Mouse (Mus musculus) limb, embryonic 11.5 days (tissue): ENCODE data around the gene Iqck. TPM values are rescaled to one million over a fixed set of nuclear protein-coding genes. Genes with fewer than 3 reads are reported as not detected.

Experiments used
- ATAC-seq: fragments of 200-750 bp; cut with Nextera tagmentation; 2 replicates; pipeline ENCODE4 v1.8.0; 2017; ENCODE audit warnings: low read depth; ENCODE audit not compliant: insufficient number of reproducible peaks, low FRiP score, low TSS enrichment
- DNase-seq: peaks from one replicate; pipeline ENCODE4 v3.0.0-alpha.2; 2015; ENCODE audit warnings: low spot score
- H3K27ac ChIP-seq: fragments of 300-500 bp; sonication (generic); replicated peaks from 2 replicates; pipeline ENCODE4 v1.5.1; 2014; ENCODE audit warnings: low read depth, mild to moderate bottlenecking, low read length
- H3K27me3 ChIP-seq: fragments of 300-500 bp; sonication (generic); 2 replicates; pipeline ENCODE4 v1.6.1; 2014; ENCODE audit warnings: mild to moderate bottlenecking, low read length, mixed read lengths; ENCODE audit not compliant: control insufficient read depth, insufficient read depth
- H3K36me3 ChIP-seq: fragments of 300-500 bp; sonication (generic); 2 replicates; pipeline ENCODE4 v1.6.1; 2014; ENCODE audit warnings: mild to moderate bottlenecking, low read length, moderate library complexity, mixed read lengths; ENCODE audit not compliant: control insufficient read depth, insufficient read depth
- H3K4me1 ChIP-seq: fragments of 300-500 bp; sonication (generic); 2 replicates; pipeline ENCODE4 v1.6.1; 2014; ENCODE audit warnings: low read length, mixed read lengths; ENCODE audit not compliant: control insufficient read depth, insufficient read depth
- H3K4me2 ChIP-seq: fragments of 300-500 bp; sonication (generic); 2 replicates; pipeline ENCODE4 v1.6.1; 2014; ENCODE audit warnings: low read depth, mild to moderate bottlenecking, moderate library complexity; ENCODE audit not compliant: severe bottlenecking
- H3K4me3 ChIP-seq: fragments of 300-500 bp; sonication (generic); 2 replicates; pipeline ENCODE4 v1.5.1; 2014; ENCODE audit warnings: low read depth, low read length
- H3K9ac ChIP-seq: fragments of 300-500 bp; sonication (generic); 2 replicates; pipeline ENCODE4 v1.6.1; 2014; ENCODE audit warnings: mild to moderate bottlenecking, low read length
- H3K9me3 ChIP-seq: fragments of 300-500 bp; sonication (generic); 2 replicates; pipeline ENCODE4 v1.6.1; 2016; ENCODE audit warnings: low read length; ENCODE audit not compliant: control insufficient read depth
- WGBS: fragments of 180-500 bp; shearing (Covaris S2); extraction: QIAGEN DNeasy Blood & Tissue Kit; methylation state at CpG from one replicate; pipeline ENCODE4 v1.1.7; 2014; 5-methylcytosine and 5-hydroxymethylcytosine counted together
- polyA plus RNA-seq: library from polyadenylated mRNA; unstranded; fragments of >200 nt; fragmentation: Nextera tagmentation; extraction: Ambion mirVana; gene quantifications from 2 replicates; pipeline ENCODE4 v1.2.1, GENCODE M21; 2014

The Iqck gene
- polyA plus RNA-seq, 1 experiment from 2014 or later = 2.2 TPM

- no peak within 1 kb of the TSS for H3K27ac ChIP-seq
- under 1% methylated on average over 40 of the region's 46 CpGs for WGBS
Observed at GRCm38 (mm10) chr7:118855877-118856304, 339 bp downstream of the Iqck start, which contains the start of gene Knop1. Gene Knop1 (minus strand): TSS chr7:118856254.

DNA sequence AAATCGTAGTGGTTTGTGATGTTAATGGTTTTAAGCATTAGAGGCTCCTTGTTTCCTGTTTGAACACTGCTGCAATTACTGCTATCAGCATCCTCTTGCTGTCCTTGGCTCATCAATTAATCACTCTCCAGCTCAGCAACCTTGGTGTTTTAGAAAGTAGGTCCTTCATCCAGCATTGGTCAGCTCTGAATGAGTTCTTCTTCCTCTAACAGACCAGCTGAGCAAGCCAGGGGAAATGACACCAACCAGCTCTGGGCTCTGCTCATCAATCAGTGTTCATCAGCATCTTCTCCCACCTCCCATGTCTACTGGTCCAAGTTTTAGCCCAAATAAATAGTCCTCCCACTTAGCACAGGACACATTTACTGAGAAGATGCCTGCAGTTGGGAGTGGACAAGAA is 3.1 kb downstream of the Iqck start:
- H3K27ac ChIP-seq = no peak overlapping the region
- no peaks in the 10 kb centered on the region for H3K9me3 ChIP-seq
- no peaks in the 10 kb centered on the region; the same call in 1 of the 2 replicates for H3K36me3 ChIP-seq
- peaks cover 6% of the 10 kb centered on the region; the same call in 1 of the 2 replicates for H3K4me1 ChIP-seq
- WGBS = 83% methylated on average over 1 of the region's 1 CpGs
- no peak overlapping the region for H3K4me3 ChIP-seq
- no peak overlapping the region for H3K4me2 ChIP-seq
- H3K9ac ChIP-seq = no peak overlapping the region
- ATAC-seq = no peak
- DNase-seq = no peak
- no peaks in the 10 kb centered on the region for H3K27me3 ChIP-seq

More at GRCm38 (mm10) chr7:118855877-118856304, 339 bp downstream of the Iqck start, which contains the start of gene Knop1:
- no peak for DNase-seq
- peaks cover 9% of the 10 kb centered on the region; the same call in 1 of the 2 replicates for H3K36me3 ChIP-seq
- no peaks in the 10 kb centered on the region for H3K27me3 ChIP-seq
- peak within 1 kb of the TSS; percentile 77 for H3K9ac ChIP-seq
- H3K4me3 ChIP-seq = peak within 1 kb of the TSS; percentile 79
- H3K4me2 ChIP-seq = peak within 1 kb of the TSS; percentile 77
- H3K9me3 ChIP-seq = no peaks in the 10 kb centered on the region
- peaks cover 6% of the 10 kb centered on the region; the same call in 1 of the 2 replicates for H3K4me1 ChIP-seq
- peak; percentile 67 for ATAC-seq

- no peak overlapping the region for H3K27ac ChIP-seq
- no peak overlapping the region for H3K4me3 ChIP-seq
- 82% methylated on average over 2 of the region's 2 CpGs for WGBS
- H3K9me3 ChIP-seq = no peaks in the 10 kb centered on the region
- H3K27me3 ChIP-seq = no peaks in the 10 kb centered on the region
- no peak for DNase-seq
- no peaks in the 10 kb centered on the region for H3K36me3 ChIP-seq
- no peak for ATAC-seq
- H3K9ac ChIP-seq = no peak overlapping the region
- no peaks in the 10 kb centered on the region for H3K4me1 ChIP-seq
- H3K4me2 ChIP-seq = no peak overlapping the region
Observed at GRCm38 (mm10) chr7:118865362-118865761, 9.8 kb downstream of the Iqck start.

GRCm38 (mm10) chr7:118879466-118880029 is 24.0 kb downstream of the Iqck start:
- Histone ChIP-seq H3K4me3 (no peak overlapping the region), H3K4me2 (no peak overlapping the region), H3K27ac (no peak overlapping the region), H3K4me1 (no peaks in the 10 kb centered on the region), H3K9me3 (no peaks in the 10 kb centered on the region), H3K36me3 (no peaks in the 10 kb centered on the region), H3K9ac (no peak overlapping the region), H3K27me3 (no peaks in the 10 kb centered on the region)
- whole genome bisulfite sequencing = 89% methylated on average over 3 of the region's 3 CpGs
- ATAC-seq = no peak
- no peak for DNase-seq

- H3K27ac ChIP-seq = no peak overlapping the region
- H3K9me3 ChIP-seq = no peaks in the 10 kb centered on the region
- no peak overlapping the region for H3K9ac ChIP-seq
- no peaks in the 10 kb centered on the region for H3K27me3 ChIP-seq
- no peaks in the 10 kb centered on the region for H3K4me1 ChIP-seq
- no peak overlapping the region for H3K4me3 ChIP-seq
- ATAC-seq (no peak), DNase-seq (no peak)
- H3K4me2 ChIP-seq = no peak overlapping the region
- WGBS = 79% methylated on average over 4 of the region's 4 CpGs
- no peaks in the 10 kb centered on the region for H3K36me3 ChIP-seq
Observed at GRCm38 (mm10) chr7:118883957-118884356, 28.4 kb downstream of the Iqck start.

DNA sequence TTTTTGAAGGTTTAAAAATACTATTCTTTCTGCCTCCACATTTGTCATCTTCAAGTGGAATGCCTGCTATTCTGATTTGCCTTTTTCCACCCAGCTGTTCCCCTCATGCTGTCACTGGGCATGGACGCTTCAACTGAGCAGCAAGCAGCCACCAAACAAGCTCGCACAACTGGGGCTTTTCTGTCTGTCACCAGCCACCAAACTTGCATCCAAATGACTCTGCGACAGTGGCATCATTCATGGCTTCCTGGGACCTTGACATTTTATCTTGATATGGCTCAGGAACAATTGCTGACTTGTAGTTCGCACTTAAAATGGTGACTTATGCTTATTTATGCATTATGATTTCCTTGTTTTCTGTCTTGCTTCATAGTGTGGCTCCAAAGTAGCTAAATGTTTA is 29.4 kb downstream of the Iqck start:
- Histone ChIP-seq H3K4me2 (no peak overlapping the region), H3K9ac (no peak overlapping the region), H3K36me3 (no peaks in the 10 kb centered on the region), H3K9me3 (no peaks in the 10 kb centered on the region), H3K27ac (no peak overlapping the region), H3K27me3 (no peaks in the 10 kb centered on the region), H3K4me1 (no peaks in the 10 kb centered on the region), H3K4me3 (no peak overlapping the region)
- WGBS = 77% methylated on average over 4 of the region's 4 CpGs
- DNase-seq (no peak), ATAC-seq (no peak)

- no peak for DNase-seq
- Histone ChIP-seq H3K9me3 (no peaks in the 10 kb centered on the region), H3K4me3 (no peak overlapping the region), H3K27me3 (no peaks in the 10 kb centered on the region), H3K27ac (no peak overlapping the region), H3K36me3 (no peaks in the 10 kb centered on the region), H3K9ac (no peak overlapping the region), H3K4me1 (no peaks in the 10 kb centered on the region), H3K4me2 (no peak overlapping the region)
- ATAC-seq = no peak
- WGBS = 37% methylated on average over 6 of the region's 6 CpGs
Observed at GRCm38 (mm10) chr7:118887303-118888055, 31.9 kb downstream of the Iqck start.

DNA sequence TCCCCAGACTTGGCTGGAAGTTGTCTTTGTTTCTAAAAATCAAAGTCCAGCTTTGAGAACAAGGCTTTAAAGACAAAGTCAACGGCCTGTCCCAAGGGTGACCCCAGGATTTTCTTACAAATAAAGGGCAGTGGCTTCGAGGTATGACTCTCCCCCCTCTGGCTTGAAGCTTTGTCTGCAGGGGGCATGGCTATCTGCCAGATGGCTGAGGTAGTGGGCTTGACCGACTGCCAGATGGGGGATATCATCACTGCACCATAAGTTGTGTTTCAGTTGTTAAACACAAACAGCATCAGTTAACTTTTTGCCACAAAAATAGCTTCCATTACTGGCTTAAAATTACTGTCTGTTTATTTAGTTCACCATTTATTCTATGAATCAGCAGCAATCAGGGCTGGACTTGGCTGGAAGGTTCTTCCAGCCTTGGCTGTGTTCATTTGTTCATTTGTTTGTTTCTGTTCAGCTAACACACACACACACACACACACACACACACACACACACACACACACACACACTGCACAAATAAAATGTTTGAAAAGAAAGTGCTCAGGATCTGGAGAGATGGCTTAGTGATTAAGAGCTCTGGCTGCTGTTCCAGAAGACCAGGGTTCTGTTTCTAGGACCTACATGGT is 33.6 kb downstream of the Iqck start:
- H3K36me3 ChIP-seq = no peaks in the 10 kb centered on the region
- no peaks in the 10 kb centered on the region for H3K27me3 ChIP-seq
- no peak overlapping the region for H3K9ac ChIP-seq
- H3K27ac ChIP-seq = no peak overlapping the region
- no peak for DNase-seq
- no peak overlapping the region for H3K4me3 ChIP-seq
- ATAC-seq = no peak
- 34% methylated on average over 3 of the region's 3 CpGs for WGBS
- H3K4me2 ChIP-seq = no peak overlapping the region
- H3K4me1 ChIP-seq = no peaks in the 10 kb centered on the region
- H3K9me3 ChIP-seq = no peaks in the 10 kb centered on the region
